Mouse (Mus musculus): Measurements from ENCODE around the gene Axin1. TPM values are rescaled to one million over a fixed set of nuclear protein-coding genes. Genes with fewer than 3 reads are reported as not detected.

The Axin1 gene
- polyA plus RNA-seq, 1 experiment from 2014 or later: 10.0 TPM

GRCm38 (mm10) chr17:26239551-26239950, 101.1 kb downstream of the Axin1 start:
- H3K27me3 ChIP-seq (ENCODE audit: low read depth, poor library complexity, severe bottlenecking): no peaks in the 10 kb centered on the region
- H3K9me3 ChIP-seq (replicated peaks): no peaks in the 10 kb centered on the region
- H3K36me3 ChIP-seq: no peaks in the 10 kb centered on the region
- no peak overlapping the region for H3K4me3 ChIP-seq
- DNase-seq (ENCODE audit: low spot score): no peak
- WGBS: 72% methylated on average over 2 of the region's 2 CpGs
- no peak overlapping the region for H3K27ac ChIP-seq (replicated peaks)
- peaks cover 22% of the 10 kb centered on the region for H3K4me1 ChIP-seq

- 87% methylated on average over 6 of the region's 6 CpGs for WGBS
- Histone ChIP-seq H3K27me3 (ENCODE audit: low read depth, poor library complexity, severe bottlenecking) (no peaks in the 10 kb centered on the region), H3K27ac (replicated peaks) (no peak overlapping the region), H3K4me3 (no peak overlapping the region), H3K4me1 (peaks cover 23% of the 10 kb centered on the region), H3K36me3 (no peaks in the 10 kb centered on the region), H3K9me3 (replicated peaks) (no peaks in the 10 kb centered on the region)
- no peak for DNase-seq (ENCODE audit: low spot score)
Measured at GRCm38 (mm10) chr17:26240120-26240790, 101.8 kb downstream of the Axin1 start.

- DNase-seq (ENCODE audit: low spot score): no peak
- 83% methylated on average over 6 of the region's 6 CpGs for WGBS
- H3K4me1 ChIP-seq: peaks cover 22% of the 10 kb centered on the region
Measured at GRCm38 (mm10) chr17:26240990-26241389, 102.5 kb downstream of the Axin1 start.

DNA sequence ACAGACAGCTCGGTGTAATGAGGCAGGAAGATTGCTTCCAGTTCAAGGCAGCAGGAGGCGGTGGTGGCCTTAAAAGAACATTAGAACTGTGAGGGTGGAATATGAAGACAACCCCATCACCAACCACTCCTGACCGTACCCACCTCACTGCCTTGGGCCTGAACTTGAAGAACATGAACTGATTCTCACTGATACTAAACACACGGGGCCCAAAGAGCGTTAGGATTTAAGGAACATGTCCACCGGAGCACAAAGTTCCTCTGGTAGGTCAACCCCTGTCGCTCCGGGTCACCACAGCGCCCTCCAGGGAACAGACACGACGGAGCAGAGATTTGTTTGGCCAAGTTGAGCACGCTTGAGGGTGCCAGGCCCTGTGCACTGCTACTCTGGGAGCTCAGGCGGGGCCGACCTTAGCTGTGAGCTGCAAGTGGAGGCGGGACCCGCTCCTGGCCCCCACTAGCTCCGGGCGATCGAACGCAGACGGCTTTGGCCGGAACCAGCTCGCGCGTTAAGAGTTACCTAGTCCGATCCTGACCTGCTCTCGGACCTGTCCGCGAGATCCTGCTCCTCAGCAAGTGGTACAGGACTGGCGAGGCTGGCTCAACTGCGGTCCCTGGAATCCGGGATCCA, 105.1 kb downstream of the Axin1 start:
- Histone ChIP-seq H3K36me3 (no peaks in the 10 kb centered on the region), H3K4me3 (peak overlapping the region; percentile 71), H3K4me1 (peaks cover 22% of the 10 kb centered on the region), H3K9me3 (replicated peaks) (no peaks in the 10 kb centered on the region), H3K27me3 (ENCODE audit: low read depth, poor library complexity, severe bottlenecking) (no peaks in the 10 kb centered on the region), H3K27ac (replicated peaks) (peak overlapping the region; percentile 82)
- 1% methylated on average over 32 of the region's 32 CpGs for WGBS
- DNase-seq (ENCODE audit: low spot score): no peak

More at GRCm38 (mm10) chr17:26240990-26241389, 102.5 kb downstream of the Axin1 start:
- Histone ChIP-seq H3K36me3 (no peaks in the 10 kb centered on the region), H3K27ac (replicated peaks) (no peak overlapping the region), H3K4me3 (no peak overlapping the region), H3K9me3 (replicated peaks) (no peaks in the 10 kb centered on the region), H3K27me3 (ENCODE audit: low read depth, poor library complexity, severe bottlenecking) (no peaks in the 10 kb centered on the region)

DNA sequence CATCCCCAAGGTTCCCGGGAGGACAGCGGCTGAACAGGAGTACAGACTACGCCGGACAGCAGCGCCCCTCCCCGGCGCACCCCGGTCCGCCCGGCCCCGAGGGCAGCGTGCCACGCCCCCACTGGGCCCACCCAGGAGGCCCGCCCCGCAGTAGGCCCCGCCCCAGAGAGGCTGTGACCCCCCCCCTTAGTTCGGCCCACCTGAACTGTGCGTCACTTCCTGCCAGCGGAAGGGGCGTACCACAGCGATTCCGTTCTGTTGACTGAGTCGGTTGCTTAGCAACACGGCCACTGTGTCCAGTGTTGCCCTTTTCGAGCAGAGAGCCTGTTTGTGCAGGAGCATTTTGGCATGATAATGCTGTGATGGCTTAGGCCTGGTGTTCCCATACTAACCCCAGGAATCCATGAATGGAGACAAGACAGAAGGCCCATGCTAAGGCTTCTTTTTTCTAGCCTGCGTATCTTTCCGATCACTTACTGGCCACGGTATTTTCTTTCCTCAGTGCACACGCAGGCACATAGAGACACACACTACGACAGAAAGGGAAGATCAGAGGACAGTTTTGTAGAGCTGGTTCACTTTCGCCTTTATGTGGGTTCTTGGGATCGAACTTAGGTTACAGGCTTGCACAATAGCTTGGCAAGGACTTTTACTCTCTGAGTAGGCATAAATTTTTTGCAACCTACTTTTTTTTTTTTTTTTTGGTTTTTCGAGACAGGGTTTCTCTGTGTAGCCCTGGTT, 105.8 kb downstream of the Axin1 start, which contains the start of gene Fam234a:
Gene Fam234a (minus strand): TSS at position 142 of the 741 bp plus-strand sequence.
- H3K27ac ChIP-seq (replicated peaks): peak within 1 kb of the TSS; percentile 82
- 6% methylated on average over 33 of the region's 33 CpGs for WGBS
- no peaks in the 10 kb centered on the region for H3K9me3 ChIP-seq (replicated peaks)
- peak within 1 kb of the TSS; percentile 71 for H3K4me3 ChIP-seq
- H3K27me3 ChIP-seq (ENCODE audit: low read depth, poor library complexity, severe bottlenecking): no peaks in the 10 kb centered on the region
- DNase-seq (ENCODE audit: low spot score): peak; percentile 98
- H3K36me3 ChIP-seq: no peaks in the 10 kb centered on the region
- H3K4me1 ChIP-seq: peaks cover 22% of the 10 kb centered on the region

Other genes with a start within 250 kb of the Axin1 start
- 29.8 and 33.6 TPM in 2 replicates for gene Rab40c, start 219.0 kb upstream of the Axin1 start, polyA plus RNA-seq (2016; fragmentation: Nextera tagmentation; extraction: Ambion mirVana)
- 64.8 and 67.8 TPM in 2 replicates for gene Pigq, start 193.8 kb upstream of the Axin1 start, polyA plus RNA-seq (2016; fragmentation: Nextera tagmentation; extraction: Ambion mirVana)
- gene Nhlrc4, start 193.7 kb upstream of the Axin1 start, polyA plus RNA-seq (2016; fragmentation: Nextera tagmentation; extraction: Ambion mirVana): 0.34 TPM in 1 of 2 replicates, not detected in the other
- 0.06 and 0.19 TPM in 2 replicates for gene A930017K11Rik, start 186.1 kb upstream of the Axin1 start, polyA plus RNA-seq (2016; fragmentation: Nextera tagmentation; extraction: Ambion mirVana)
- 27.6 and 29.5 TPM in 2 replicates for gene Capn15, start 152.9 kb upstream of the Axin1 start, polyA plus RNA-seq (2016; fragmentation: Nextera tagmentation; extraction: Ambion mirVana)
- gene Rab11fip3, start 69.1 kb upstream of the Axin1 start, polyA plus RNA-seq (2016; fragmentation: Nextera tagmentation; extraction: Ambion mirVana): 20.6 and 26.9 TPM in 2 replicates
- 27.8 and 28.2 TPM in 2 replicates for gene Decr2, start 48.4 kb upstream of the Axin1 start, polyA plus RNA-seq (2016; fragmentation: Nextera tagmentation; extraction: Ambion mirVana)
- gene Nme4, start 43.1 kb upstream of the Axin1 start, polyA plus RNA-seq (2016; fragmentation: Nextera tagmentation; extraction: Ambion mirVana): 87.4 and 106 TPM in 2 replicates
- gene Tmem8, start 25.4 kb upstream of the Axin1 start, polyA plus RNA-seq (2016; fragmentation: Nextera tagmentation; extraction: Ambion mirVana): 1.6 and 2.0 TPM in 2 replicates
- gene Mrpl28, start 15.2 kb upstream of the Axin1 start, polyA plus RNA-seq (2016; fragmentation: Nextera tagmentation; extraction: Ambion mirVana): 301 and 332 TPM in 2 replicates
- 0.47 and 0.81 TPM in 2 replicates for gene Pdia2, start 60.4 kb downstream of the Axin1 start, polyA plus RNA-seq (2016; fragmentation: Nextera tagmentation; extraction: Ambion mirVana)
- gene Rgs11, start 64.3 kb downstream of the Axin1 start, polyA plus RNA-seq (2016; fragmentation: Nextera tagmentation; extraction: Ambion mirVana): 0.67 and 0.72 TPM in 2 replicates
- gene Arhgdig, start 69.1 kb downstream of the Axin1 start, polyA plus RNA-seq (2016; fragmentation: Nextera tagmentation; extraction: Ambion mirVana): 5.5 and 5.8 TPM in 2 replicates
- 27.6 and 28.7 TPM in 2 replicates for gene Fam234a, start 105.6 kb downstream of the Axin1 start, polyA plus RNA-seq (2016; fragmentation: Nextera tagmentation; extraction: Ambion mirVana)
- gene Luc7l, start 114.2 kb downstream of the Axin1 start, polyA plus RNA-seq (2016; fragmentation: Nextera tagmentation; extraction: Ambion mirVana): 130 and 131 TPM in 2 replicates